Mouse (Mus musculus): ENCODE results near the gene Syvn1. TPM values are rescaled to one million over a fixed set of nuclear protein-coding genes. Genes with fewer than 3 reads are reported as not detected.

The Syvn1 gene
- polyA plus RNA-seq, 1 experiment from 2014 or later = 24.2 TPM

DNA sequence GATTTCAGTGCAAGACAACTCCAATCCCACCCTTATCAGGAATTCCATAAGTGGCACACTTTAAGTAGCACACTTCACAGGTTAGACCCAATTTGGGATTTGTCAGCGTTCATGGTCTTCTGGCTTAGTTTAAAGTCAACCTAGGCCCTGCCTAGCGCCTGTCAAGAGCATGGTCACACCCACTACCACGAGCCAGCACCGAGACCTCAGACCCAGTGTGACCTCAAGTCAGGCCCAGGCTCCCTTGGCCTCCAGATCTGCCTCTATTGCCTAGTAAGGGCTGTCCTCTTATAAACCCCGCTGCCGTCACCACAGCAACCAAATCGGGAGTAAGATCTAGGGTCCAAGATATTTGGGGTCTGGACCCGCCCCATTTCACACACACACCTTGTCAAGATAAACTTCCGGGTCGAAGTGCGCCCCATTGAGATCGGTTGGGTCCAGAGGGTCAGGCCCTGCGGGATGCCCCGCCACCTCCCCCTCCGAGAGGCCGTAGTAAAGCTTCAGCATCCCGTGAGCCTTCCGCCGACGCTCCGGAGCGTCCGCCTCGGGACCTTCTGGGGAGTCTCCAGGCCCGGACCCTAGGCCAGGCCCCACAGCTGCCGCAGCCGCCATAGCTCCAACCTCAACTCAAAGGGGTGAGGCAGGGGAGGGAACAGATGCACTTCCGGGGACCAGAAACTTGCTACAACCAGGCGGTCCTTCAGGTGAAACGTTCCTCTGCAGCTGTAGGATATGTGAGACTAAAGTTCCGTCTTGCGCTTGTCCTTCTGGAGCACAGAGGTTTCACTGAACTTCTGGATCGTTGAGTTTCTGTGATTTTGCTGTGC lies 30.4 kb downstream of the Syvn1 start, which contains the start of gene Vps51:
Gene Vps51, minus strand, starts transcription at position 668 of the 830 bp plus-strand sequence.
- peaks cover 9% of the 10 kb centered on the region for H3K4me1 ChIP-seq (replicated peaks)

DNA sequence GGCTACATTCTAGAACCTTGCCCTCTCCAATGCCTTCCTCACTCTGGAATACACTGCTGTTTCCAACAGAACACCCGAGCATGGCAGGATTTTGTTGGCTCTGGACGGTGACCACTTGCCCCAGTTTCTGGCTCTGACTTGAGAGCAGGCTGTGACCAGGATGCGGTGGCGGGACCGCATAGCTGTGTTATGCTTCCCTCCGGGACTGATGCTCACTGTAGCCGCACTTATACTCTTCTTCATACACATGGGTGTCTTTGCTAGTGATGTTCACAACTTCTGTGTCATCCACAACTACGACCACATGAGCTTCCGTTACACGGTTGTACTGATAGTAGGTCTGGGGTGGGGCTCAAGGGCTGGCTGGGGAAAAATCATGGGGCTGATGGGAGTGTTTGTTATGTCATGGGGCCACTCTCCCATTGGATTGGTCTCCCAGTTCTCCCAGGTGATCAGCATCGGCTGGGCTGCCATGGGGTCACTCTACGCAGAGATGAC lies 33.7 kb downstream of the Syvn1 start, which contains the start of gene Tmem262:
Gene Tmem262, plus strand, starts transcription at position 51 of the 498 bp plus-strand sequence.
- H3K36me3 ChIP-seq = peaks cover 21% of the 10 kb centered on the region
- no peak within 1 kb of the TSS for H3K4me2 ChIP-seq (replicated peaks)
- H3K9ac ChIP-seq = no peak within 1 kb of the TSS
- no peaks in the 10 kb centered on the region for H3K9me3 ChIP-seq
- no peak for ATAC-seq
- no peak within 1 kb of the TSS for H3K27ac ChIP-seq
- no peak within 1 kb of the TSS for H3K4me3 ChIP-seq (replicated peaks)
- H3K27me3 ChIP-seq (replicated peaks) = no peaks in the 10 kb centered on the region
- H3K4me1 ChIP-seq (replicated peaks) = peaks cover 15% of the 10 kb centered on the region
- 92% methylated on average over 12 of the region's 12 CpGs for WGBS

More for the DNA sequence above, 30.4 kb downstream of the Syvn1 start, which contains the start of gene Vps51:
- peak within 1 kb of the TSS; percentile 84 for H3K4me2 ChIP-seq (replicated peaks)
- ATAC-seq = peak; percentile 93
- peak within 1 kb of the TSS; percentile 81 for H3K9ac ChIP-seq
- peak within 1 kb of the TSS; percentile 85 for H3K4me3 ChIP-seq (replicated peaks)
- 1% methylated on average over 33 of the region's 33 CpGs for WGBS
- H3K36me3 ChIP-seq = peaks cover 14% of the 10 kb centered on the region
- H3K27me3 ChIP-seq (replicated peaks) = no peaks in the 10 kb centered on the region
- no peaks in the 10 kb centered on the region for H3K9me3 ChIP-seq
- peak within 1 kb of the TSS; percentile 89 for H3K27ac ChIP-seq

DNA sequence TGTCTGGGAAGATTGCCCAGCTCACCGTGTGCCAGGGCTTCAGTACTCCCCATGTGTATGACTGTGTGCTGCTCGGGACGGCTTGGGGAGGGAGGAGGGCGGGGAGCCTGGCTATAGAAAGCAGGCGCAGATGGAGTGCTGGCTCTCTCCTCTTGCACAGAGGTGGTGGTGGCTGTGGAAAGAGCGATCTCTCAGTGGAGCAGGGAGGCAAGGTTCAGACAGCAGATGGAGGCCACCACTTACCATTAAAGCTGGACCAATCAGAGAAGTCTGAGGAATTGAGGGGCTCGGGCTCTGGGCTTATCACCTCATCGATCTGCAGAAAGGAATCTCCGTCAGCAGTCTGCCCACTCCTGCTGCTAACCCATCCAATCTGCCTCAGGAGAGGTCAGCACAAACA lies 35.8 kb downstream of the Syvn1 start, which contains the start of gene Gm28374:
Gene Gm28374, minus strand, starts transcription at position 101 of the 400 bp plus-strand sequence.
- WGBS = 89% methylated on average over 9 of the region's 9 CpGs
- no peak within 1 kb of the TSS for H3K4me3 ChIP-seq (replicated peaks)

DNA sequence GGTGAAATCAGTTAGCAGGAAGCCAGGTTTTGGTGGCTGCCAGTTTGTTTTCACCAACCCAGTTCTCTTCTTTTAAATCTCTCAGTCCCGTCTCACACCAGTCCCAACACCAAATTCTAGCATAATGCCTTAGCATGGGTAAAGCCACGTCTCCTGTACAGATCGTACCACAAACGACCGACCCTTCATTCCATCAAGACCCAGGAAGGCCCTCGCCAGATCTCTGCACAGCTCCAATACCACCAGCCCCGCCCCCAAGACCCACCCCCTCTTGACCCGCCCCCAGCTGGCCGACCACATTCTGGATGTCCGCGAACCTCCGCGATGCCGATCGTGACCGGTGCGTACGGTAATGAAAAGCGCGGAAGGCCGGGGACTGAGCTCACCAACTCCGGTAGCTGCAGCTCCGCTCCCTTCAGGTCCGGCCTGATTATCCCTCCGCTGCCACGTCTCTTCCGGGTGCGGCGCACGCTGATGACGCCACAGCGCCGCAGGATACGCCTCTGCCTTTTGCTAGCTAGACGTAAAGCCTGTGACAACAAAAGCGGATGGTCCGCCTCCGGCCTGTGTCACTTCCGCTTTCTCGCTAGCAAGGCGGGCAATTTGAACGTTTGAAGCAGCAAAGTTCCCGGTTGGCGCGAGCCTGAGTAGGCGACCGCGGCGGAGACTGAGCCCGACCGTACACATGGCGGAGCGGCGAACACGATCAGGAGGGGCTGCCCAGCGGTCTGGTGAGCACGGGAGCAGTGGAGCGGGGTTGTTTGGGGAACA lies 38.3 kb downstream of the Syvn1 start, which contains the start of the genes Zfpl1 and Cdca5:
Gene Zfpl1, minus strand, starts transcription at position 479 of the 771 bp plus-strand sequence.
Gene Cdca5, plus strand, starts transcription at position 506 of the 771 bp plus-strand sequence.
- H3K4me1 ChIP-seq (replicated peaks) = peaks cover 10% of the 10 kb centered on the region
- H3K9ac ChIP-seq = peak within 1 kb of the TSS; percentile 62
- H3K27me3 ChIP-seq (replicated peaks) = no peaks in the 10 kb centered on the region
- peak within 1 kb of the TSS; percentile 75 for H3K4me2 ChIP-seq (replicated peaks)
- H3K9me3 ChIP-seq = no peaks in the 10 kb centered on the region
- peak; percentile 94 for ATAC-seq
- H3K4me3 ChIP-seq (replicated peaks) = peak within 1 kb of the TSS; percentile 65
- WGBS = under 1% methylated on average over 58 of the region's 58 CpGs
- H3K27ac ChIP-seq = peak within 1 kb of the TSS; percentile 54
- H3K36me3 ChIP-seq = peaks cover 26% of the 10 kb centered on the region

More for the DNA sequence above, 35.8 kb downstream of the Syvn1 start, which contains the start of gene Gm28374:
- Histone ChIP-seq H3K27me3 (replicated peaks) (no peaks in the 10 kb centered on the region), H3K9me3 (no peaks in the 10 kb centered on the region), H3K4me2 (replicated peaks) (no peak within 1 kb of the TSS), H3K4me1 (replicated peaks) (peaks cover 10% of the 10 kb centered on the region), H3K27ac (no peak within 1 kb of the TSS), H3K9ac (no peak within 1 kb of the TSS), H3K36me3 (peaks cover 26% of the 10 kb centered on the region)
- no peak for ATAC-seq

DNA sequence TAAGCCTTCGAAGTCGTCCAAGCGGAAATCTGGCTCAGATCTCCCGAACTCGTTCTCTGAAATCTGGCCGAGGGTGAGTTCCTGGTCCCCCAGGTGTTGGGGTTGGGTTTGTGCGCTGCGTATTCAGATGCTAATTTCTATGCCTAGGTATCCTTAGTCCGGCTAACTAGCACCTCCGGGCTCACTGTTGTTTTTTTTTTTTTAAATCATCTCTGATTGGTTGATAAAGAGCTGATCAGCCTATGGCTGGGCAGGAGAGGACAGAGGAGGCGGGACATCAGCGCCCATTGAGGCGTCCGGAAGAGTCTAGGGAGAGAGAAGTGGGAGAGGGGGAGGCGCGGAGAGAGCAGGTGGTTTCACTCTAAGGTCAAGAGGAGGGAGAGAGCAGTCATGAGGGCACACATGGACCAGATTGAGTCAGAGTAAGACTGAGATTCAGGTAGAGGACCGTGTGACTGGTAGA lies 39.1 kb downstream of the Syvn1 start:
- Histone ChIP-seq H3K36me3 (peaks cover 29% of the 10 kb centered on the region), H3K9ac (peak overlapping the region; percentile 60), H3K27me3 (replicated peaks) (no peaks in the 10 kb centered on the region), H3K4me3 (replicated peaks) (peak overlapping the region; percentile 65), H3K27ac (peak overlapping the region; percentile 54), H3K4me2 (replicated peaks) (peak overlapping the region; percentile 75), H3K9me3 (no peaks in the 10 kb centered on the region), H3K4me1 (replicated peaks) (peaks cover 10% of the 10 kb centered on the region)
- under 1% methylated on average over 17 of the region's 17 CpGs for WGBS
- ATAC-seq = peak; percentile 83

DNA sequence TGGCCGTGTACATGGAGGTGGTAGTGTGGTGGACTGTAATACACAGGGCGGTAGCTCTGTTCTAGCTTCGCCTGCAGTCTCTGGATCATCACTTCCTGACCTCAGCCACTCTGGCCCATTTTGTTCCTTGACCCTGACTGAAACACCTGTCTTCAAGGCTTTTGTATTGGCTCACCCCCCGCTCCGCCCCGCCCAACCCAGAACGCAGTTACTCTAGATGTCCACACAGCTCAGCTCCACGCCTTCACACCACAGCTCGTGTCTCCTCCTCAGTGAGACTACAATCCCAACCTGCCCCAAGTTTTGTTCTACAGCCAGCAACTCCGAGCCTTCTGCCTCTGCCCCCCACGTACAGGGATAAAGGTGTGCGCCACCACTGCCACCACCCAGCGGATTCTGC lies 42.5 kb downstream of the Syvn1 start:
- H3K4me3 ChIP-seq (replicated peaks) = no peak overlapping the region
- H3K27me3 ChIP-seq (replicated peaks) = no peaks in the 10 kb centered on the region
- no peak overlapping the region for H3K4me2 ChIP-seq (replicated peaks)
- 92% methylated on average over 13 of the region's 13 CpGs for WGBS
- no peaks in the 10 kb centered on the region for H3K9me3 ChIP-seq
- H3K4me1 ChIP-seq (replicated peaks) = peaks cover 8% of the 10 kb centered on the region
- peaks cover 29% of the 10 kb centered on the region for H3K36me3 ChIP-seq
- H3K27ac ChIP-seq = no peak overlapping the region
- ATAC-seq = no peak
- no peak overlapping the region for H3K9ac ChIP-seq

DNA sequence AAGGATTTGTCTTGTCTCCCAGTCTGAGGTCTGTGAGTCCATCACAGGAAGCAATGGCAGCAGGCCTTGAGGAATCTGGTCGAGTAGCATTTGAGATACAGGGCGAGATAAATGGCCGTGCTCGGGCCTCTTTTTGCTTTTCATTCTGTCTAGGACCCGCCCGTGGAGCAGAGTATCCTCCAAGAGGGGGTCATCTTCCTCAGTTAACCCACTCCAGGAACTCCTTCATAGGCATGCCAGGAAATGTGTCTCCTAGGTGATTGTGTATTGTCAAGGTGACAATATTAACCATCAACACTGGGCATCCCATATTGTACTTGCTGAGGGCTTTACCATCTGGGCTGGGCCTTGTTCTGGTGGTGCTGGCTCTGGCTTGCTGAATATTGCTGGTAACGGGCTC lies 47.7 kb downstream of the Syvn1 start, which contains the start of gene AC131692.1:
Gene AC131692.1, plus strand, starts transcription at position 301 of the 400 bp plus-strand sequence.
- Histone ChIP-seq H3K4me3 (replicated peaks) (no peak within 1 kb of the TSS), H3K4me2 (replicated peaks) (no peak within 1 kb of the TSS), H3K36me3 (peaks cover 28% of the 10 kb centered on the region), H3K9me3 (no peaks in the 10 kb centered on the region), H3K9ac (no peak within 1 kb of the TSS), H3K27me3 (replicated peaks) (no peaks in the 10 kb centered on the region), H3K4me1 (replicated peaks) (no peaks in the 10 kb centered on the region), H3K27ac (no peak within 1 kb of the TSS)
- 87% methylated on average over 7 of the region's 7 CpGs for WGBS
- ATAC-seq = no peak

DNA sequence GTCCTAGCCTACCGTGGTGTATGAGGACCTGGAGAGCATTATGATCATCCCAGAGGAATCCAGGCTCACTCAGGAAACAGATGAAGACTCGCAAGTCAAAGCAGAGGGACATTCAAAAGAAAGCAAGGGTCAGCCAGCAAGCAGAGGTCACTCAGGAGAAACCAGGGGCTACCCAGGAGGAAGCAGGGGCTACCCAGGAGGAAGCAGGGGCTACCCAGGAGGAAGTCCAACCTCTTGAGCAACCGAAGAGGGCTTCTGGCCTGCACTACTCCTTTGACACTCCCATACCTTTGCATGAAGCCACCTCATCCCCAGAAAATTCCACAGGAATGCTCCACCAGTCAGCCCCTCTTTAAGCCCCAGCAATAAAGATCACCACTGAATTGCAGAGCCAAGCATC lies 51.5 kb downstream of the Syvn1 start:
- Histone ChIP-seq H3K4me3 (replicated peaks) (no peak overlapping the region), H3K27ac (no peak overlapping the region), H3K9ac (no peak overlapping the region), H3K4me1 (replicated peaks) (no peaks in the 10 kb centered on the region), H3K4me2 (replicated peaks) (no peak overlapping the region), H3K9me3 (no peaks in the 10 kb centered on the region), H3K36me3 (0 out of 2 replicates have a peak, but pooled peaks cover 4% of the 10 kb centered on the region), H3K27me3 (replicated peaks) (no peaks in the 10 kb centered on the region)
- 79% methylated on average over 3 of the region's 3 CpGs for WGBS
- ATAC-seq = no peak

DNA sequence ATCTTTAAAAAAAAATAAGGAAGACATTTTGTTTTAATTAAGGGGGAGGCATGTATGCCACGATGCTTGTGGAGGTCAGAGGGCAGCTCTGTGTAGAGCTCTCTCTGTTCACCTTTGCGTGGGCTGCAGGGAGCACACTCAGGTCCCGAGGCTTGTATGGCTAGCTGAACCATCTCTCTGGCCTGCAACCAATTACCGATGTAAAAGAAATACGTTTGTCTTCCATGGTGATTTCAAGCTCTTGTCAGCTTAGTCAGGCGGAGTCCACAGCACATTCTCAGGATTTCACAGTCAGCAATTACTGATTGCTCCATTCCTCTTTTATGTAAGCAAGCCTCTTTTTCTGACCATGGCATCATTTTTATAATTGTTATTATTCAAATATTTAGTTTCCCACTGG lies 54.8 kb downstream of the Syvn1 start:
- 65% methylated on average over 6 of the region's 6 CpGs for WGBS
- Histone ChIP-seq H3K4me1 (replicated peaks) (peaks cover 13% of the 10 kb centered on the region; the same call in 1 of the 2 replicates), H3K27ac (no peak overlapping the region), H3K4me3 (replicated peaks) (no peak overlapping the region), H3K4me2 (replicated peaks) (no peak overlapping the region), H3K9me3 (no peaks in the 10 kb centered on the region), H3K9ac (no peak overlapping the region), H3K36me3 (no peaks in the 10 kb centered on the region), H3K27me3 (replicated peaks) (no peaks in the 10 kb centered on the region)
- ATAC-seq = no peak

DNA sequence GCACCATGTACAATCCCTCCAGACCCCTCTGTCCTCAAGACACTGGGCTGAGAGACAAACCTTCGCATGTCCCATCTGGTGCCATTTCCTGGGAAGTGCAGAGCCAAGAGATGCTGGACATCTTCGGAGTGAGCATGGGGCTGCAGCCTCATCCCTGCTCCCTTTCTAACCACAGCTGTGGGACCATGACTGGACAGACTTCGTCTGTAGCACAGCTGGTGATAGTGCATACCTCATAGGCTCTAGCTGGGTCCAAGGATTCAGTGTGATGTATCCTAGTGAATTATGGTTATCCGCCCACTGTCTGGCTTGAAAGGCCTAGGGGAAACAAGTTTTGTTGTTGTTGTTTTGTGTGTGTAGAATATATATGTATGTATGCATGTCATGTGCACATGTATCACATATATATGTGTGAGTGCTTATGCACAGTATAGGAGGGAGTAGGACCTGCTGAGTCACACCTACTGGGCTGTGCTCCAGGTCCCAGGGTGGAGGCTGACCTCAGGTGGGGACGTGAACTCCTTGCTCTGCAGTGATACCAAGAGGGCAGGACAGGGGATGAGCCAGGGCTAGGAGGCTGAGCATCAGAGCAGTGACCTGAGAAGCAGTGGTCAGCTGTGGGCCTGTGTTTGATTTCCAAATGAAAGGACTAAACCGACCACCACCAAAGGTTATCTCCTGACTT lies 55.9 kb downstream of the Syvn1 start:
- no peak for ATAC-seq
- Histone ChIP-seq H3K36me3 (no peaks in the 10 kb centered on the region), H3K4me2 (replicated peaks) (no peak overlapping the region), H3K9ac (no peak overlapping the region), H3K27me3 (replicated peaks) (no peaks in the 10 kb centered on the region), H3K4me1 (replicated peaks) (peaks cover 13% of the 10 kb centered on the region; the same call in 1 of the 2 replicates), H3K4me3 (replicated peaks) (no peak overlapping the region), H3K9me3 (no peaks in the 10 kb centered on the region), H3K27ac (no peak overlapping the region)
- 71% methylated on average over 6 of the region's 6 CpGs for WGBS
